Mouse (Mus musculus): ENCODE measurements around the gene Gk. TPM values are rescaled to one million over a fixed set of nuclear protein-coding genes. Genes with fewer than 3 reads are reported as not detected.

Gene Gk
- polyA plus RNA-seq (2015; fragmentation: Nextera tagmentation; extraction: Ambion mirVana): 78.9 and 83.3 TPM in 2 replicates

- ATAC-seq: peak; percentile 95
- 12% methylated on average over 37 of the region's 45 CpGs for WGBS
These were observed at the start of gene Gk for GRCm38 (mm10) chrX:85776544-85777087. TSS of gene Gk (minus strand) at chrX:85776819.

GRCm38 (mm10) chrX:85804706-85805376 is 28.2 kb upstream of the Gk start:
- ATAC-seq: no peak
- no peaks in the 10 kb centered on the region for H3K36me3 ChIP-seq (ENCODE audit: control insufficient read depth, insufficient read depth)

More at GRCm38 (mm10) chrX:85776544-85777087, at the start of gene Gk:
- no peak; the same call in none of the 2 replicates for TF ChIP-seq CTCF (IDR thresholded peaks at IDR 0.05; ENCODE audit: low read depth)
- peak within 1 kb of the TSS; percentile 56 for H3K4me3 ChIP-seq (ENCODE audit: low read depth, low read length)
- peak within 1 kb of the TSS; percentile 66 for H3K9ac ChIP-seq (ENCODE audit: low read depth, low read length)
- H3K27ac ChIP-seq (ENCODE audit: low read depth, low read length): peak within 1 kb of the TSS; percentile 78
- H3K36me3 ChIP-seq (ENCODE audit: control insufficient read depth, insufficient read depth): no peaks in the 10 kb centered on the region
- H3K9me3 ChIP-seq (ENCODE audit: control insufficient read depth): no peaks in the 10 kb centered on the region
- H3K27me3 ChIP-seq (replicated peaks; ENCODE audit: control insufficient read depth, insufficient read depth, low read length): no peaks in the 10 kb centered on the region
- peak within 1 kb of the TSS; percentile 68 for H3K4me2 ChIP-seq (replicated peaks; ENCODE audit: low read depth)
- H3K4me1 ChIP-seq (replicated peaks; ENCODE audit: control insufficient read depth, insufficient read depth, low read length): no peaks in the 10 kb centered on the region

GRCm38 (mm10) chrX:85803006-85803405 is 26.4 kb upstream of the Gk start:
- H3K9ac ChIP-seq (ENCODE audit: low read depth, low read length): no peak overlapping the region
- no peak for ATAC-seq

More at GRCm38 (mm10) chrX:85804706-85805376, 28.2 kb upstream of the Gk start:
- H3K9me3 ChIP-seq (ENCODE audit: control insufficient read depth): no peaks in the 10 kb centered on the region
- H3K4me3 ChIP-seq (ENCODE audit: low read depth, low read length): no peak overlapping the region
- no peaks in the 10 kb centered on the region for H3K4me1 ChIP-seq (replicated peaks; ENCODE audit: control insufficient read depth, insufficient read depth, low read length)
- TF ChIP-seq CTCF (IDR thresholded peaks at IDR 0.05; ENCODE audit: low read depth): no peak
- WGBS: 36% methylated on average over 4 of the region's 4 CpGs
- H3K27me3 ChIP-seq (replicated peaks; ENCODE audit: control insufficient read depth, insufficient read depth, low read length): no peaks in the 10 kb centered on the region
- H3K27ac ChIP-seq (ENCODE audit: low read depth, low read length): no peak overlapping the region
- no peak overlapping the region for H3K9ac ChIP-seq (ENCODE audit: low read depth, low read length)
- H3K4me2 ChIP-seq (replicated peaks; ENCODE audit: low read depth): no peak overlapping the region

GRCm38 (mm10) chrX:85797449-85797848 is 20.8 kb upstream of the Gk start:
- Histone ChIP-seq H3K4me1 (replicated peaks; ENCODE audit: control insufficient read depth, insufficient read depth, low read length) (no peaks in the 10 kb centered on the region), H3K9ac (ENCODE audit: low read depth, low read length) (no peak overlapping the region), H3K9me3 (ENCODE audit: control insufficient read depth) (no peaks in the 10 kb centered on the region), H3K4me2 (replicated peaks; ENCODE audit: low read depth) (no peak overlapping the region), H3K4me3 (ENCODE audit: low read depth, low read length) (no peak overlapping the region), H3K27me3 (replicated peaks; ENCODE audit: control insufficient read depth, insufficient read depth, low read length) (no peaks in the 10 kb centered on the region), H3K27ac (ENCODE audit: low read depth, low read length) (no peak overlapping the region), H3K36me3 (ENCODE audit: control insufficient read depth, insufficient read depth) (no peaks in the 10 kb centered on the region)
- TF ChIP-seq CTCF (IDR thresholded peaks at IDR 0.05; ENCODE audit: low read depth): no peak
- no peak for ATAC-seq
- 86% methylated on average over 2 of the region's 2 CpGs for WGBS

More at GRCm38 (mm10) chrX:85803006-85803405, 26.4 kb upstream of the Gk start:
- no peaks in the 10 kb centered on the region for H3K27me3 ChIP-seq (replicated peaks; ENCODE audit: control insufficient read depth, insufficient read depth, low read length)
- H3K4me3 ChIP-seq (ENCODE audit: low read depth, low read length): no peak overlapping the region
- H3K4me1 ChIP-seq (replicated peaks; ENCODE audit: control insufficient read depth, insufficient read depth, low read length): no peaks in the 10 kb centered on the region
- H3K9me3 ChIP-seq (ENCODE audit: control insufficient read depth): no peaks in the 10 kb centered on the region
- no peaks in the 10 kb centered on the region for H3K36me3 ChIP-seq (ENCODE audit: control insufficient read depth, insufficient read depth)
- H3K4me2 ChIP-seq (replicated peaks; ENCODE audit: low read depth): no peak overlapping the region
- H3K27ac ChIP-seq (ENCODE audit: low read depth, low read length): no peak overlapping the region
- no peak for TF ChIP-seq CTCF (IDR thresholded peaks at IDR 0.05; ENCODE audit: low read depth)

- Histone ChIP-seq H3K27me3 (replicated peaks; ENCODE audit: control insufficient read depth, insufficient read depth, low read length) (no peaks in the 10 kb centered on the region), H3K4me2 (replicated peaks; ENCODE audit: low read depth) (no peak overlapping the region), H3K27ac (ENCODE audit: low read depth, low read length) (no peak overlapping the region), H3K4me3 (ENCODE audit: low read depth, low read length) (no peak overlapping the region), H3K4me1 (replicated peaks; ENCODE audit: control insufficient read depth, insufficient read depth, low read length) (no peaks in the 10 kb centered on the region), H3K9ac (ENCODE audit: low read depth, low read length) (no peak overlapping the region), H3K36me3 (ENCODE audit: control insufficient read depth, insufficient read depth) (no peaks in the 10 kb centered on the region), H3K9me3 (ENCODE audit: control insufficient read depth) (no peaks in the 10 kb centered on the region)
- no peak for TF ChIP-seq CTCF (IDR thresholded peaks at IDR 0.05; ENCODE audit: low read depth)
- WGBS: 56% methylated on average over 3 of the region's 3 CpGs
- ATAC-seq: no peak
These were observed 1.7 kb upstream of the Gk start for GRCm38 (mm10) chrX:85778346-85778745.

- WGBS: 21% methylated on average over 17 of the region's 17 CpGs
- Histone ChIP-seq H3K4me1 (replicated peaks; ENCODE audit: control insufficient read depth, insufficient read depth, low read length) (no peaks in the 10 kb centered on the region), H3K36me3 (ENCODE audit: control insufficient read depth, insufficient read depth) (no peaks in the 10 kb centered on the region), H3K4me3 (ENCODE audit: low read depth, low read length) (peak overlapping the region; percentile 40), H3K27ac (ENCODE audit: low read depth, low read length) (peak overlapping the region; percentile 78), H3K4me2 (replicated peaks; ENCODE audit: low read depth) (peak overlapping the region; percentile 68), H3K27me3 (replicated peaks; ENCODE audit: control insufficient read depth, insufficient read depth, low read length) (no peaks in the 10 kb centered on the region), H3K9me3 (ENCODE audit: control insufficient read depth) (no peaks in the 10 kb centered on the region), H3K9ac (ENCODE audit: low read depth, low read length) (peak overlapping the region; percentile 26; the same call in 1 of the 2 replicates)
- peak; percentile 32 for ATAC-seq
- TF ChIP-seq CTCF (IDR thresholded peaks at IDR 0.05; ENCODE audit: low read depth): no peak
These were observed 522 bp upstream of the Gk start for GRCm38 (mm10) chrX:85777141-85777540.

Data from intestine, postnatal 0 days (tissue).